Mouse (Mus musculus) intestine, embryonic 15.5 days (tissue): ENCODE measurements at regions not wholly inside any gene's neighbourhood (a gene's known extent, or its start where the extent isn't known, plus 50 kb on each side); places are given as distances from the start of the nearest gene placed in this dataset.
A peak's percentile ranks its signal among the peaks of the same experiment; 100 is the strongest.

Source experiments
- ATAC-seq: fragments of 200-750 bp; cut with Nextera tagmentation; 2 replicates; pipeline ENCODE4 v1.8.0; 2017; ENCODE audit warnings: moderate TSS enrichment, moderate library complexity
- H3K27ac ChIP-seq: fragments of 300-500 bp; sonication (generic); 2 replicates; pipeline ENCODE4 v1.5.1; 2015; ENCODE audit warnings: mild to moderate bottlenecking, inconsistent platforms
- H3K27me3 ChIP-seq: fragments of 300-500 bp; sonication (generic); replicated peaks from 2 replicates; pipeline ENCODE4 v1.6.1; 2015; ENCODE audit warnings: inconsistent platforms
- H3K36me3 ChIP-seq: fragments of 300-500 bp; sonication (generic); 2 replicates; pipeline ENCODE4 v1.6.1; 2015; ENCODE audit warnings: inconsistent platforms
- H3K4me1 ChIP-seq: fragments of 300-500 bp; sonication (generic); replicated peaks from 2 replicates; pipeline ENCODE4 v1.6.1; 2015; ENCODE audit warnings: inconsistent platforms
- H3K4me2 ChIP-seq: fragments of 300-500 bp; sonication (generic); replicated peaks from 2 replicates; pipeline ENCODE4 v1.6.1; 2015; ENCODE audit warnings: mild to moderate bottlenecking, inconsistent platforms
- H3K4me3 ChIP-seq: fragments of 300-500 bp; sonication (generic); replicated peaks from 2 replicates; pipeline ENCODE4 v1.5.1; 2015; ENCODE audit warnings: inconsistent platforms
- H3K9ac ChIP-seq: fragments of 300-500 bp; sonication (generic); 2 replicates; pipeline ENCODE4 v1.6.1; 2015; ENCODE audit warnings: inconsistent platforms
- H3K9me3 ChIP-seq: fragments of 300-500 bp; sonication (generic); 2 replicates; pipeline ENCODE4 v1.6.1; 2016; ENCODE audit warnings: inconsistent platforms
- WGBS: fragments of 180-500 bp; shearing (Covaris S2); methylation state at CpG from one replicate; pipeline ENCODE4 v1.1.7; 2015; 5-methylcytosine and 5-hydroxymethylcytosine counted together

DNA sequence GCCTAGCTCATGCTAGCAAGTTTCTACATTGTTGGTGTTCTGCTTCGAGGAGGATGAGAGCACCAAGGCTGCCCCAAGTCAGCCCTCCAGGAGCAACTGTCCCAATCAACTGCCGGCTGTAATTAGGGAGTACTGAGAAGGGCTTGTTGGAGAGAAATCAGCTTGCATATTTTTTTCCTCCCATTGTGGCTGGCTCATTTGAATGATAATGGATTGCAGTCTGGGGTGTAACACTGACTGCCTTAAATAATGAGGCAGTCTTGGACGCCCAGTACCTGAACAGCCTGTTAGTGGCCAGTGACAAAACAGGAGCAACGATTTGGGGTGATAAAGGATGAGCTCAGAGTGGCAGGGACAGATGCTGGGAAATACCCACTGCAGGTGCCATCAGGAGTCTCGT lies 382.8 kb upstream of the Smim15 start:
- H3K36me3 ChIP-seq: no peaks in the 10 kb centered on the region
- no peak overlapping the region for H3K9ac ChIP-seq
- no peak overlapping the region for H3K27ac ChIP-seq
- 44% methylated on average over 5 of the region's 5 CpGs for WGBS
- no peaks in the 10 kb centered on the region for H3K9me3 ChIP-seq
- H3K4me2 ChIP-seq: no peak overlapping the region
- H3K27me3 ChIP-seq: no peaks in the 10 kb centered on the region
- no peak overlapping the region for H3K4me3 ChIP-seq
- no peak for ATAC-seq
- 0 out of 2 replicates have a peak, but pooled peaks cover 3% of the 10 kb centered on the region for H3K4me1 ChIP-seq

DNA sequence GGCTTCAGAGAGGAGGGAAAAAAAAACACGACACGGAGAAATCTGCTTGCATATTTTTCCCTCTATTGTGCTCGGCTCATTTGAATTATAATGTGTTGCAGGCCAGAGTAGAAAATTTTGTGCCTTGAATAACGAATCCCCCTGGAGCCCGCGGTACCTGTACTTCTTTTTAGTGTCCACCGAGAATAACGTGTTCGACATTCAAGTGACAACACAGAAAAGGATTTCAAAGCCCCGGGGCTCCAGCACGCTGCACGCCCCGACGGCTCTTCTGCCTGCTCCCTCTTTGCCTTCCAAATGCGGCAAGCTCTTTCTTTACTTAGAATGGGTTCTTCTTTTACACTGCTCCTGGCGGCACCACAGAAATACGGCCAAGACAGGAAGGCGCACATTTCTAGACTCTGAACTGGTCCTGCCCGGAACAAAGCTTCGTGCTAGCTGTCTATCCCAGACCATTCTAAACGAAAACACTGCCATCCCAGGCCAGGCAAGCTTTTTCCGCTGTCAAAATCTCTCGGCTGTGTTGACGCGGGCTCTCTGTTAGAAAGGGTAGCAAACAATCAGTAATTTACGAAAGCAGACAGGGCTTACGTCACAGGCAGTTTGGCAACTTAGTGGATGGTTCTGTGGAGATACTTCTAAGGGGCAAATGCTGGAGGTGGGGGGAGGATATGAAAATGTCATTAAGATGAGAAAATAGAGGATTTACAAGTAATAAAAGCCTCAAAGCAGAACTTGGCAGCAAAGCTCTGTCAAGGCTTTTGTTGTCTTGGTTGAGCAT lies 398.2 kb upstream of the Smim15 start:
- ATAC-seq: no peak
- Histone ChIP-seq H3K27me3 (peaks cover 22% of the 10 kb centered on the region), H3K27ac (no peak overlapping the region), H3K4me2 (peak overlapping the region; percentile 70), H3K9ac (no peak overlapping the region), H3K36me3 (no peaks in the 10 kb centered on the region), H3K4me3 (peak overlapping the region; percentile 29), H3K9me3 (no peaks in the 10 kb centered on the region), H3K4me1 (peaks cover 7% of the 10 kb centered on the region)
- 5% methylated on average over 27 of the region's 27 CpGs for WGBS

DNA sequence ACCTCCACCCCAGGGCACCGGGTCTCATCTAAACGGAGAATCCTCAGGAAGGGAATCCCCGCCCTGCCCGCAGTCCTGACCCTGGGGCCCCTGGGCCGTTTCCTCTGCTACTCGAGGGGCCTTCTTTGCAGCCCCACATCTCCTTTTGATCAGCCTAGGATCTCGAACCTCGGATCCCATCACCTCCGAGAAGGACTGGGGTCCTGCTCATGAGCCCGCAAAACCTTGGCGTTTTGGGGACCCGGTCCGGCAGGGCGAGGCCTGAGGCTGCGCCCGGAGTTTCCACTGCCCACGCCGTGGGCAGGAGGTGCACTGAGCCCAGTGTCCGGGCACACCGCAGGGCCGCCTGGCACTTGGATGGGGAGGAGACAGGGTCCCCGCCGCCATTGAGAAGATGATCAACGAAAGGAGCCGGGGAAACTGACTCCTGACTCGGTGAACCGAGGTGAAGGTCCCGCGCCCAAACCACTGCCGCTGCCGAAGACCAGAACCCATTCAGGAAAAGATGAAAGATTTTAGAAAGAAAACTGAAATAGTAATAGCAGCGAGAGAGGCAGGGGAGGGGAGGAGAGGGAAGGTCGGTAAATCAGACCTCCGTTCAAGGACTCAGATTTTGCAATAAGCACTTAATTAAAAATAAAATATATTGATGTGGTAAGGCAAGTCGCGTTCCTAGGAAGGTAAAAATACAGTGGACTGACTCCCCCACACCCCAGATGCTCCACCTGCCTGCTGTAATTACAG lies 399.0 kb upstream of the Smim15 start:
- H3K27me3 ChIP-seq: peaks cover 22% of the 10 kb centered on the region
- H3K4me1 ChIP-seq: peaks cover 7% of the 10 kb centered on the region
- ATAC-seq: no peak
- H3K4me2 ChIP-seq: peak overlapping the region; percentile 70
- H3K9me3 ChIP-seq: no peaks in the 10 kb centered on the region
- H3K4me3 ChIP-seq: peak overlapping the region; percentile 29
- H3K36me3 ChIP-seq: no peaks in the 10 kb centered on the region
- WGBS: 5% methylated on average over 36 of the region's 36 CpGs
- H3K27ac ChIP-seq: no peak overlapping the region
- no peak overlapping the region; the same call in 1 of the 2 replicates for H3K9ac ChIP-seq

DNA sequence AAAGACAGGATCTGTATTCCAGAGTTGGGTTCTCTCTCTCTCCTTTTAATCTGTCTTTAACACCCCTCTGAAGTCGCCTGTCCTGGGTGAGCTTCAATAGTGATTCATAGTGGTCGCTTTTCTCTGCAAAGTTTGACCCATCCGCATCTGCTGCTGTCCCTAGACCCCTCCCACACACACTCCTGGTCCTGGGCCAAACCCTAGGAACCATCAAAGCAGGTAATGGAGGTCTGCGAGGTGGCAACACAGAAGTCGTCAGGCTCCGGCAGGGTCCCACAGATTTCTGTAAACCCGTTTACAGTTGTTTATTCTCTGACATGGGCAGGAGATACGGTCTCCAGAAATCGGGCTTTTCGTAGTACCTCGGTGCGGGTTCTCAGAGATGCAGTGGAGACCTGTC lies 399.5 kb upstream of the Smim15 start:
- no peak overlapping the region for H3K9ac ChIP-seq
- no peak overlapping the region for H3K27ac ChIP-seq
- H3K36me3 ChIP-seq: no peaks in the 10 kb centered on the region
- H3K4me3 ChIP-seq: peak overlapping the region; percentile 29
- peaks cover 7% of the 10 kb centered on the region for H3K4me1 ChIP-seq
- peak overlapping the region; percentile 70 for H3K4me2 ChIP-seq
- H3K27me3 ChIP-seq: peaks cover 22% of the 10 kb centered on the region
- no peaks in the 10 kb centered on the region for H3K9me3 ChIP-seq
- no peak for ATAC-seq
- 39% methylated on average over 12 of the region's 12 CpGs for WGBS

DNA sequence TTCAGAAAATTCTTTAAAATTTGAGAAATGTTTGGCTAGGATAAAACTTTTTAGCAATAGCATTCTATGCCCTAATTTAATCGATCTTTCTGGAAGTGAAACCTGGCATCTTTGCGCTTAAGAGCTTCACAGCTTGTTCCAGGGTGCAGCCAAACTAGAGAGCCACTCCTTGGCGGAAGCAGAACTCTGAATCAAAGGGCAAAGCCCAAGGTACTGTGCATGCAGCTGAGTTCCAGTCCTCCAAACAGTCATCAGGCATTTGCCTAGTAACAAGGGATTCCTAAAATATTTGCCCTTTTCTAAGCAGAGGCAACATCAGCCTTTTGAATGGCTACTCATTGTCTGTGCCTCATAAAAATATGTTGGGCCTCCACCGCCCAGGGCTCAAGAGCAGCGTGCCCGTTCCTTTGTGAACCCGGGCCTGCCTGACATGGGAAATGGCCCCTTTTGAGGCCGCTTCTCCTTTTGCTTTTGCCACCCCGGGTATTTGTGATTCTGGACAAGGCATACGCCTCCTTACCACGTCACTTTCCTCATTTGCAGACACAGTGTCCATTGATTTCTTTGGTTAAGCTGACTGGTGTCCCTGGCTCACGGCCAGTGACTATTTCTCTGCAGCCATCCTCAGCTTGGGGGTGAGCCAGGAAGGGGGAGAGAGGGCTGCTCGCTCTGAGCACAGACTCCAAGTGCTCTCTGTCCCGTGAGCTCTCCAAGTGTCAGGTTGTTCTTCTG lies 402.2 kb upstream of the Smim15 start:
- H3K36me3 ChIP-seq: no peaks in the 10 kb centered on the region
- WGBS: 63% methylated on average over 14 of the region's 14 CpGs
- H3K4me1 ChIP-seq: peaks cover 7% of the 10 kb centered on the region
- H3K4me2 ChIP-seq: no peak overlapping the region
- H3K27ac ChIP-seq: no peak overlapping the region
- no peak overlapping the region for H3K4me3 ChIP-seq
- peaks cover 14% of the 10 kb centered on the region for H3K27me3 ChIP-seq
- peak; percentile 49; the same call in 1 of the 2 replicates for ATAC-seq
- no peaks in the 10 kb centered on the region for H3K9me3 ChIP-seq
- H3K9ac ChIP-seq: no peak overlapping the region

DNA sequence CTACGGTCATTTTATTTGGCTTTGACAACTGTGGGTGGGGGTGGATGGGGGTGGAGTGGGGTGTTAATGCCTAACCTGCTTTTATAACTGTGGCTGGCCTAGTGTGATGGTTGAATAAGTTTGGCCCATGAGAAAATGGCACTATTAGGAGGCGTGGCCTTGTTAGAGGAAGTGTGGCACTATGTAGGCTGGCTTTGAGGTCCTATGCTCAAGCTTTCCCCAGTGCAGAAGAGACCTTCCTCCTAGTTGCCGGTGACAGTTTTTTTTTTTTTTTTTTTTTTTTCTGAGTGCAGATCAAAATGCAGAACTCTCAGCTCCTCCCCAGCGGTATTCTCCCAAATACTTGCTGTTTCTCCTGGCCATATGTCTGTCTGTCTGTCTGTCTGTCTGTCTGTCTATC lies 404.6 kb upstream of the Smim15 start:
- H3K27me3 ChIP-seq: peaks cover 3% of the 10 kb centered on the region
- H3K4me3 ChIP-seq: no peak overlapping the region
- H3K4me2 ChIP-seq: no peak overlapping the region
- no peak for ATAC-seq
- WGBS: 72% methylated on average over 4 of the region's 4 CpGs
- no peaks in the 10 kb centered on the region; the same call in 1 of the 2 replicates for H3K4me1 ChIP-seq
- no peaks in the 10 kb centered on the region for H3K36me3 ChIP-seq
- no peak overlapping the region for H3K27ac ChIP-seq
- no peaks in the 10 kb centered on the region for H3K9me3 ChIP-seq
- H3K9ac ChIP-seq: no peak overlapping the region

DNA sequence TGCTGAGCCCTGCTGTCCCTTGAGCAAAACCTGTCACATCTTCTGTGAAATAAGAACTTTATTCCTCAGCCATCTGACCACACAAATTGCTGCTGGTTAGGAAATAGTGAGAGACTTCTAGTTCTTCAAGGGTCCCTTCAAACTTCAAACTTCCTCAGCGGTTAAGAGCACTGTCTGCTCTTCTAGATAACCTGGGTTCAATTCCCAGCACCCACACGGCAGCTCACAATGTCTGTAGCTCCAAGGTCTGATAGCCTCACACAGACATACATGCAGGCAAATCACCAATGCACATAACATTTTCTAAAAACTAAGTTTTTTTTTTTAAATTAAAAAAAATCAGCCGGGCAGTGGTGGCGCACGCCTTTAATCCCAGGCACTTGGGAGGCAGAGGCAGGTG lies 407.0 kb upstream of the Smim15 start:
- H3K27ac ChIP-seq: no peak overlapping the region
- H3K9me3 ChIP-seq: no peaks in the 10 kb centered on the region
- H3K4me2 ChIP-seq: no peak overlapping the region
- no peaks in the 10 kb centered on the region; the same call in 1 of the 2 replicates for H3K4me1 ChIP-seq
- no peaks in the 10 kb centered on the region for H3K36me3 ChIP-seq
- H3K27me3 ChIP-seq: no peaks in the 10 kb centered on the region
- ATAC-seq: no peak
- H3K4me3 ChIP-seq: no peak overlapping the region
- 91% methylated on average over 5 of the region's 5 CpGs for WGBS
- H3K9ac ChIP-seq: no peak overlapping the region

DNA sequence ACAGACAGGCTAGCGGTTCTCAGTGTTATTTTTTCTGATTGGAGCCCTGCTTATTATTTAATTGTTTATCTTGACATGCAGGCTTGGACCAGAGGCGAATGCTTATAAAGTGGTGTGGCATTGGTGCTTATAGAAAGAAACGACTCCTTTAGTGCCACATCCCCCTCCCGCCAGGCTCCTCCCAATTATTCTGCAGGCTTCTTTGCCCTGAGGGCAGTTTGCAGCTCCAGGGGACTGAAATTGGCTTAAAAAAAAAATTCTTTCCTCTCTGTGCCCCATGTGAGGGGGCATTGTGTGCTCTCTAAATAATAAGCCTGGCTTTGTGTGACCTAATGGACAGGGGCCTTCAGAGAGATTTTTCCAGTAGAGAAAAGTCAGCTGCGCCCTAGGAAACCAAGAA lies 409.1 kb upstream of the Smim15 start:
- H3K9me3 ChIP-seq: no peaks in the 10 kb centered on the region
- no peak overlapping the region for H3K4me2 ChIP-seq
- WGBS: 64% methylated on average over 5 of the region's 5 CpGs
- H3K27ac ChIP-seq: no peak overlapping the region
- no peaks in the 10 kb centered on the region for H3K4me1 ChIP-seq
- H3K36me3 ChIP-seq: no peaks in the 10 kb centered on the region
- no peaks in the 10 kb centered on the region for H3K27me3 ChIP-seq
- ATAC-seq: no peak
- H3K4me3 ChIP-seq: no peak overlapping the region
- no peak overlapping the region for H3K9ac ChIP-seq

DNA sequence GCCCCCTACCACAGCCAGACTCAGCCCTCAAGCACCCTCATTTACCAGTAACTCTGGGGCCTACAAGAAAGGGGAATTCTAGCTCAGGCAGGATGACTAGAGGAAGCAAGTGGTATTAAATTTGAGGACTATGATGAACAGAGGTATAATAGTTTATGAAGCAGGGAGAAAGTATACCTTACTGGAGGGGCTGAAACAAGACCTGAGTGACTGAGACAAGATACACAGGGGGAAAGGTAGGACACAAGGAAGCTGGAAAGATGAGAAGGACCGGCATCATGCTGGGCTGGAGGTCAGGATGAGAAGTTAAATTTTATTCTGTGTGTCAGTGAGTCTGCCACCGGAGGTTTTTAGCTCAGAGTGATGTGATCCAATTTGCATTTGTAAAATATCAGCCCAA lies 417.2 kb upstream of the Smim15 start:
- H3K27me3 ChIP-seq: no peaks in the 10 kb centered on the region
- H3K9me3 ChIP-seq: no peaks in the 10 kb centered on the region
- H3K9ac ChIP-seq: no peak overlapping the region
- WGBS: 84% methylated on average over 2 of the region's 2 CpGs
- no peaks in the 10 kb centered on the region for H3K36me3 ChIP-seq
- H3K4me3 ChIP-seq: no peak overlapping the region
- no peak overlapping the region for H3K27ac ChIP-seq
- H3K4me1 ChIP-seq: no peaks in the 10 kb centered on the region
- no peak overlapping the region for H3K4me2 ChIP-seq
- no peak for ATAC-seq

DNA sequence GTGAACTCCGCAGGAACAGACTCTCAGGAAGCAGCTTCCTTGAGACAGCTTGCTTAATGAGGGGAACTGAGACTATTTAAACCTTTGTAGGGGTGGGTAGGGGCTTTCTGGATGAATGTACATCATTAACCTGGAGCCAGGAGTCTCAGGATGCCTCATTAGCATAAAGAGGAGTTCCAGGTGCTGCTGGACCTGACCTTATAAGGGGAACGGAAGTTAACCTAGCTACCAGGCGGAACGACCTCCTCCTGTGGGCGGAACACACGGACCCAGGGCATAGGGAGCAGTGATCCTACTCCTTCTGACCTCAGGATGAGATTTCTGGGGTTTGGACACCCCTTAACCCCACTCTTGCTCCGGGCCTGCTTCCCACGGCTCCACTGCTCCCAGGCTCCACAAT lies 417.6 kb upstream of the Smim15 start:
- no peak for ATAC-seq
- Histone ChIP-seq H3K4me1 (no peaks in the 10 kb centered on the region), H3K9me3 (no peaks in the 10 kb centered on the region), H3K36me3 (no peaks in the 10 kb centered on the region), H3K27ac (no peak overlapping the region), H3K27me3 (no peaks in the 10 kb centered on the region), H3K4me3 (no peak overlapping the region), H3K4me2 (no peak overlapping the region), H3K9ac (no peak overlapping the region)
- 61% methylated on average over 8 of the region's 8 CpGs for WGBS

DNA sequence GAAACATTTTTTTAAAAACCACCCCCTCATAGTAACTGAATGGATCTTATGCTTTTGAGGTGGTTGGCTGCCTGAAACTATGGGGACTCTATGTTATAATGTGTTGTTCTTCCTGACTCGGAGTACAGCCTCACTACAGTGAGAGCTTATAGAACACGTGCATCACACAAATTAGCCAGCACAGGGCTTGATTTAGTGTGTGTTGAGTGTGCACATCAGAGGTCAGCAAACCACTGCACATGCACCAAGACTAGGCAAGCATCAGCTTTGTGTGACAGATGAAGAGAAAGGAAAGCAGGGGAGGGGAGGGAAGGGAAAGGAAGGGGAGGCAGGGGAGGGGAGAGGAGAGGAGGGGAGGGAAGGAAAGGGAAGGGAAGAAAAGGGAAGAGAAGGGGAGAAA lies 422.9 kb upstream of the Smim15 start:
- Histone ChIP-seq H3K4me2 (no peak overlapping the region), H3K4me3 (no peak overlapping the region), H3K27ac (no peak overlapping the region), H3K36me3 (no peaks in the 10 kb centered on the region), H3K9me3 (no peaks in the 10 kb centered on the region), H3K9ac (no peak overlapping the region), H3K4me1 (0 out of 2 replicates have a peak, but pooled peaks cover 4% of the 10 kb centered on the region), H3K27me3 (no peaks in the 10 kb centered on the region)
- no peak for ATAC-seq
- WGBS: 67% methylated on average over 2 of the region's 2 CpGs

DNA sequence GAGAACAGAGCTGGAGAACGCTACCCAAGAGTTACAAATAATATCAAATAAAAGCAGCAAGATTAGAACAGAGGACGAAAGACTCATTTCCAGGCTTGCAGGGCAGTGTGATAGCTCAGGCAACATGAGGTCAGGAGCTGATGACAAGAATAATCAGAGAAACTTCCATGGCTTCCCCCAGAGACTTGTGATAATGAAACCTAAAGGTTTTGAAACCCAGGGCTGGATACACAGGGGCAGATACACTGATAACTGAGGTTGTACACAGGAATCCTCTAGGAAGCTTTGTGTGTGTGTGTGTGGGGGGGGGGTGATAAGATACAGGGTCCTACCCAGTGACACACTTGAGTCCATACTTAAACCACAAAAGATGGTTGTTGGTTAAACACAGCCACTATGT lies 423.4 kb upstream of the Smim15 start:
- Histone ChIP-seq H3K9ac (no peak overlapping the region), H3K4me3 (no peak overlapping the region), H3K36me3 (no peaks in the 10 kb centered on the region), H3K27me3 (no peaks in the 10 kb centered on the region), H3K9me3 (no peaks in the 10 kb centered on the region), H3K27ac (no peak overlapping the region), H3K4me1 (0 out of 2 replicates have a peak, but pooled peaks cover 4% of the 10 kb centered on the region), H3K4me2 (no peak overlapping the region)
- ATAC-seq: no peak
- WGBS: 90% methylated on average over 2 of the region's 2 CpGs
